Mouse (Mus musculus): ENCODE data around the gene Robo1.
A peak's percentile ranks its signal among the peaks of the same experiment; 100 is the strongest.

Robo1 gene

DNA sequence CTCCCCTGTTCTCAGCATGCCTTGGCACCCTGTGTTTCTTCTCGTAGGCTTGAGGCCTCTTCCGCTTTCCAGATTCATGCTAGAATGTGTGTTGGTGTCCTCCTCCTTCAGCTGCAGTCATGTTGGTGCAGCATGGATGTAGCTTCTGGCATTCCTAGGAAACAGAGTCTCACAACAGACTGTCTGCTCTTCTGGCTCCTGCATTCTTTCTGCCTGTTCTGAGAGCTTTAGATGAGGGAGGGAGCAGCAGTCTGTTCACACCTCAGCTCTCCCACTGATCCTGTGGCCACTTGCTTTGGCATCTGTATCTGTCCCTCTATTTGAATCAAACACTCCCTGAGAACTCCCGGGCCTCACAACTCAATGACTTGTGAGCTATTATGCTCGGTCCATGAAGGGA lies 707.9 kb downstream of the Robo1 start:
- no peak for DNase-seq

DNA sequence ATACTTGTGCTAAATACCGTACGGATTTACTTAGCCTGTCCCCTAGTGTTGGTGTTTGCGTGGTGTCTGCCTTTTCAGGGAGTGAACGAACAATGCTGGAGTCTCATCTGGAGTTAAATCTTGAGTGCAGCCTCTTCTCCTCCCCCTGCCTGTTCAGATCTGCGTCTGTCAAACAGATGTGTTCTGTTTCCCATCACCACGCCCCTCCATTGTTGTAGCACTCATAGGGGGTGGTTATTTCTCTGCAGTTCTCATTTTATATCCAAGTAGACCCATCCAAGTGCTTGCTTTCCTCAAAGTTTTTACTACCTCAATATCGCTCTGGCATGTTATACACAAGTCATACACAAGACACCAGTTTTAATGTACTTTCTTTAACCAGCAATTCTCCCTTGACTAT lies 708.7 kb downstream of the Robo1 start:
- no peak for DNase-seq

GRCm38 (mm10) chr16:73024326-73024725 lies 716.2 kb downstream of the Robo1 start:
- DNase-seq = no peak

GRCm38 (mm10) chr16:73027692-73028091 lies 719.6 kb downstream of the Robo1 start:
- DNase-seq = peak; percentile 52 to 57

DNA sequence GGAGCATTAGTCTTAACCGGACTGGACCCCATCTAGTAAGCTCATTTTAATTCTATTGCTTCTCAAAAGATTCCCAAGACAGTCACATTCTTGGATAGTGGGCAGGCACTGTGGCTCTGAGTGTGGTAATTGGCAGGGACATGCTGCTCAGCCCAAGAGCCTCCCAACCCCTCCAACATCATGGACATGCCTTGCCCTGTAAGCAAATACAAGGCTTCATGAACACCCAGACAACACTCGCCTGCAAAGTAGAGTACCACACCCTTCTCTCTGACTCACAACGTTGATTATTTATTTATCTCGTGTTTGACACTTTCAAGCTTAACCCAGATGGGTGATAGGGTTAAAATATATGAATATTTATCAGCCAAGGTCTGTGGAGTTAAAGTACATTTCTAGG lies 722.9 kb downstream of the Robo1 start:
- no peak for DNase-seq

DNA sequence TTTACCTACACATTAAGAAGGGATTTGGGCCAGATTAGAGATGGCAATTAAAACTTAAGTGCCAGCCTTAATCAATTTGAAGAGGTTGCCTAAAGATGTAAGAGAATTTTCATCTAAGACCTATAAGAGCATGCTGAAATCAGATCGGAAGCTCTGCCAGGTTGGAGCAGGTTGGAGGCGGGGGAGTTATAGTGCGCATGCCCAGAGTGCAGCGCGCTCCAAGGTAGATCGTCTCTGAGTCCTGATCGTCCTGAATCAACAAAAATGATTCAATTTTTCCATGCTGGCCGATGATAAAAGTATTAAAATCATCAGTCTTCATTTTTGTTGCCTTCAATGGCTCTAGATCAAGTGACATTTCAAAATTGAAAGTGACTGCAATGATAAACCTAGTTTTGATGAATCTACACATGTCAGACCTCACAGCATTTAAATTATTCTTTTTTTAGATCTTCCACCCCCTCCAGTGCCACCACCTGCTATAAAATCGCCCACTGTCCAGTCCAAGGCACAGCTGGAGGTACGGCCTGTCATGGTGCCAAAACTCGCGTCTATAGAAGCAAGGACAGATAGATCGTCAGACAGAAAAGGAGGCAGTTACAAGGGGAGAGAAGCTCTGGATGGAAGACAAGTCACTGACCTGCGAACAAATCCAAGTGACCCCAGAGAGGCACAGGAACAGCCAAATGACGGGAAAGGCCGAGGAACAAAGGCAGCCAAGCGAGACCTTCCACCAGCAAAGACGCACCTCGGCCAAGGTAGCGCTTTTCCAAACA lies 727.3 kb downstream of the Robo1 start:
- peak; percentile 96 for DNase-seq

GRCm38 (mm10) chr16:73038552-73038951 lies 730.4 kb downstream of the Robo1 start:
- no peak for DNase-seq

GRCm38 (mm10) chr16:73062461-73062860 lies 754.4 kb downstream of the Robo1 start:
- DNase-seq = no peak

DNA sequence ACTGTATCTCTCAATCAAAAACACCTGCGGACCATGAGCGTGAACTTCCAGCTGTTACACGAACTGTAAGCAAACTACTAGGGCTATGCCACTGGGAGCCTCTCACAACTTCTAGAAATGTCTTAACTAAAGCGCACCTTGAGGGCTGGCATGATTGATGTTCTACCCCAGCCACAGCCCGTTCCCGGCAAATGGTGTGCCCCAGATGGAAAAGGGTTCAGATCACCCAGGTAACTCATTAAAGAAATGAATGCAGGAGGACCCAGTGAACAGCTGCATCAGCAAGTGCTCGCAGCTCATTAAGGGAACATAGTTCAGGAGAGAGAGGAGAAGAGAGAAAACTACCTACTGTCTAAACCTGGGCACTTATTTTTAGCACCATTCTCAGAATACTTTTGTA lies 759.7 kb downstream of the Robo1 start:
- no peak for DNase-seq

GRCm38 (mm10) chr16:73072047-73072446 lies 763.9 kb downstream of the Robo1 start:
- DNase-seq = no peak

- DNase-seq = no peak
These were observed 764.8 kb downstream of the Robo1 start for GRCm38 (mm10) chr16:73072883-73073282.

DNA sequence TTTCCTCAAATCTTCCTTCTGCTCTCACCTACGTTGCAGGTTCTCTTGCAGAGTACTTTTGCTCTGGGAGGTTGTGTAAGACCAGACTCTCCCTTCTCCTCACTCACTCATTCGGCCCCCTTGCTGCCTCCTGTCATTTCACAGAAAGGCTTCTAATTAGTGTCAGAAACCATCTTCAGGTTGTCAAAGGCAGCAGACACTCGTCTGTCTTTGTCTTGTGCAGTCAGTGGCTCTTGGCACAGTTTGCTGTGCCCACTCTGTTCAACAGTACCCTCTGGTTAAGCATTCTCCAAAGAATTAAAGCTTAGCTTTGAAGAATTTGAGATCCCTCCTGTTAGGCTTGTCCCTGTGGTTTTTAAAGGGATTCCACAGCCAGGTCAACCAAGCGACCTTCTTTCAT lies 774.3 kb downstream of the Robo1 start:
- no peak for DNase-seq

GRCm38 (mm10) chr16:73083077-73083476 lies 775.0 kb downstream of the Robo1 start:
- DNase-seq = no peak
